Mouse (Mus musculus) embryonic facial prominence, embryonic 10.5 days (tissue): Measurements from ENCODE around the gene Rps6kb2. TPM values are rescaled to one million over a fixed set of nuclear protein-coding genes. Genes with fewer than 3 reads are reported as not detected.

ENCODE experiments used
- DNase-seq: peaks from one replicate; pipeline ENCODE4 v3.0.0-alpha.2; 2017; ENCODE audit warnings: low spot score
- H3K27ac ChIP-seq: fragments of 300-500 bp; sonication (generic); replicated peaks from 2 replicates; pipeline ENCODE4 v1.5.1; 2016; ENCODE audit warnings: mild to moderate bottlenecking
- H3K27me3 ChIP-seq: fragments of 300-500 bp; sonication (generic); replicated peaks from 2 replicates; pipeline ENCODE4 v1.6.1; 2016; ENCODE audit warnings: low read depth, mild to moderate bottlenecking; ENCODE audit not compliant: poor library complexity, severe bottlenecking
- H3K36me3 ChIP-seq: fragments of 300-500 bp; sonication (generic); replicated peaks from 2 replicates; pipeline ENCODE4 v1.6.1; 2016; ENCODE audit warnings: mild to moderate bottlenecking, moderate library complexity
- H3K4me1 ChIP-seq: fragments of 300-500 bp; sonication (generic); 2 replicates; pipeline ENCODE4 v1.6.1; 2016
- H3K4me3 ChIP-seq: fragments of 300-500 bp; sonication (generic); 2 replicates; pipeline ENCODE4 v1.5.1; 2016; ENCODE audit warnings: mild to moderate bottlenecking, moderate library complexity
- H3K9me3 ChIP-seq: fragments of 300-500 bp; sonication (generic); 2 replicates; pipeline ENCODE4 v1.6.1; 2016; ENCODE audit warnings: mild to moderate bottlenecking
- WGBS: fragments of 180-500 bp; shearing (Covaris S2); methylation state at CpG from one replicate; pipeline ENCODE4 v1.1.7; 2016; 5-methylcytosine and 5-hydroxymethylcytosine counted together
- polyA plus RNA-seq: library from polyadenylated mRNA; unstranded; fragments of >200 nt; fragmentation: Nextera tagmentation; extraction: Ambion mirVana; gene quantifications from 2 replicates; pipeline ENCODE4 v1.2.1, GENCODE M21; 2016

Rps6kb2 gene
- polyA plus RNA-seq, 1 experiment from 2014 or later, result 66.1 TPM

- DNase-seq, result no peak
- Histone ChIP-seq H3K27me3 (no peaks in the 10 kb centered on the region), H3K4me3 (peak overlapping the region; percentile 28; the same call in 1 of the 2 replicates), H3K36me3 (peaks cover 76% of the 10 kb centered on the region), H3K27ac (no peak overlapping the region; the same call in 1 of the 2 replicates), H3K9me3 (no peaks in the 10 kb centered on the region), H3K4me1 (peaks cover 20% of the 10 kb centered on the region)
- WGBS, result 58% methylated on average over 5 of the region's 5 CpGs
These were observed 49.3 kb downstream of the Rps6kb2 start for GRCm38 (mm10) chr19:4113806-4114230.

GRCm38 (mm10) chr19:4113186-4113805, 49.9 kb downstream of the Rps6kb2 start:
- Histone ChIP-seq H3K27me3 (no peaks in the 10 kb centered on the region), H3K4me1 (peaks cover 20% of the 10 kb centered on the region), H3K4me3 (peak overlapping the region; percentile 28; the same call in 1 of the 2 replicates), H3K36me3 (peaks cover 74% of the 10 kb centered on the region), H3K9me3 (no peaks in the 10 kb centered on the region), H3K27ac (no peak overlapping the region; the same call in 1 of the 2 replicates)
- 79% methylated on average over 13 of the region's 13 CpGs for WGBS
- no peak for DNase-seq

GRCm38 (mm10) chr19:4112063-4112960, 50.8 kb downstream of the Rps6kb2 start:
- no peaks in the 10 kb centered on the region for H3K27me3 ChIP-seq
- H3K4me1 ChIP-seq, result peaks cover 20% of the 10 kb centered on the region
- no peaks in the 10 kb centered on the region for H3K9me3 ChIP-seq
- WGBS, result 96% methylated on average over 26 of the region's 26 CpGs
- no peak for DNase-seq
- H3K4me3 ChIP-seq, result no peak overlapping the region
- H3K27ac ChIP-seq, result no peak overlapping the region
- peaks cover 65% of the 10 kb centered on the region for H3K36me3 ChIP-seq

GRCm38 (mm10) chr19:4108535-4108934, 54.6 kb downstream of the Rps6kb2 start:
- H3K9me3 ChIP-seq, result no peaks in the 10 kb centered on the region
- WGBS, result 91% methylated on average over 9 of the region's 9 CpGs
- H3K36me3 ChIP-seq, result peaks cover 27% of the 10 kb centered on the region
- H3K4me3 ChIP-seq, result no peak overlapping the region
- H3K27ac ChIP-seq, result no peak overlapping the region
- H3K27me3 ChIP-seq, result peaks cover 1% of the 10 kb centered on the region; the same call in 1 of the 2 replicates
- DNase-seq, result no peak
- peaks cover 8% of the 10 kb centered on the region for H3K4me1 ChIP-seq

GRCm38 (mm10) chr19:4106654-4107053, 56.5 kb downstream of the Rps6kb2 start:
- H3K4me1 ChIP-seq, result peaks cover 4% of the 10 kb centered on the region
- H3K9me3 ChIP-seq, result no peaks in the 10 kb centered on the region
- H3K4me3 ChIP-seq, result no peak overlapping the region
- peaks cover 20% of the 10 kb centered on the region for H3K27me3 ChIP-seq
- peaks cover 8% of the 10 kb centered on the region for H3K36me3 ChIP-seq
- no peak for DNase-seq
- H3K27ac ChIP-seq, result no peak overlapping the region
- 91% methylated on average over 14 of the region's 14 CpGs for WGBS

GRCm38 (mm10) chr19:4104675-4105194, 58.4 kb downstream of the Rps6kb2 start:
- WGBS, result 91% methylated on average over 16 of the region's 16 CpGs
- no peak overlapping the region for H3K27ac ChIP-seq
- peaks cover 39% of the 10 kb centered on the region for H3K27me3 ChIP-seq
- H3K36me3 ChIP-seq, result no peaks in the 10 kb centered on the region; the same call in 1 of the 2 replicates
- peaks cover 24% of the 10 kb centered on the region for H3K4me1 ChIP-seq
- no peak overlapping the region for H3K4me3 ChIP-seq
- H3K9me3 ChIP-seq, result no peaks in the 10 kb centered on the region
- DNase-seq, result no peak

Other genes with a start within 250 kb of the Rps6kb2 start
- gene Aldh3b1, start 233.5 kb downstream of the Rps6kb2 start, polyA plus RNA-seq, result 0.48 and 0.81 TPM in 2 replicates
- 7.3 and 8.4 TPM in 2 replicates for gene Unc93b1, start 228.2 kb downstream of the Rps6kb2 start, polyA plus RNA-seq
- gene Aldh3b3, start 204.7 kb downstream of the Rps6kb2 start, polyA plus RNA-seq, result not detected in 2 replicates
- 1.1 and 1.2 TPM in 2 replicates for gene Aldh3b2, start 191.0 kb downstream of the Rps6kb2 start, polyA plus RNA-seq
- gene Acy3, start 176.8 kb downstream of the Rps6kb2 start, polyA plus RNA-seq, result 3.1 and 3.2 TPM in 2 replicates
- gene Tbx10, start 170.6 kb downstream of the Rps6kb2 start, polyA plus RNA-seq, result 0.21 and 1.0 TPM in 2 replicates
- gene Nudt8, start 162.8 kb downstream of the Rps6kb2 start, polyA plus RNA-seq, result 30.6 and 31.6 TPM in 2 replicates
- 4.5 and 4.6 TPM in 2 replicates for gene Gm49405, start 162.7 kb downstream of the Rps6kb2 start, polyA plus RNA-seq
- 4.7 and 5.7 TPM in 2 replicates for gene Doc2g, start 160.0 kb downstream of the Rps6kb2 start, polyA plus RNA-seq
- gene Ndufv1, start 150.5 kb downstream of the Rps6kb2 start, polyA plus RNA-seq, result 211 and 217 TPM in 2 replicates
- gene Gstp1, start 125.4 kb downstream of the Rps6kb2 start, polyA plus RNA-seq, result 456 and 458 TPM in 2 replicates
- 3.7 and 9.1 TPM in 2 replicates for gene Gstp2, start 117.3 kb downstream of the Rps6kb2 start, polyA plus RNA-seq
- not detected in 2 replicates for gene Gstp3, start 103.8 kb downstream of the Rps6kb2 start, polyA plus RNA-seq
- gene Cabp2, start 81.8 kb downstream of the Rps6kb2 start, polyA plus RNA-seq, result not detected in 2 replicates
- 77.2 and 80.2 TPM in 2 replicates for gene Cdk2ap2, start 66.2 kb downstream of the Rps6kb2 start, polyA plus RNA-seq
- 9.9 and 11.0 TPM in 2 replicates for gene Pitpnm1, start 63.4 kb downstream of the Rps6kb2 start, polyA plus RNA-seq
- 70.9 and 71.1 TPM in 2 replicates for gene Aip, start 37.5 kb downstream of the Rps6kb2 start, polyA plus RNA-seq
- not detected in 2 replicates for gene Gpr152, start 23.6 kb downstream of the Rps6kb2 start, polyA plus RNA-seq
- 0.14 TPM in 1 of 2 replicates, not detected in the other for gene Cabp4, start 19.3 kb downstream of the Rps6kb2 start, polyA plus RNA-seq
- gene Coro1b, start 14.7 kb downstream of the Rps6kb2 start, polyA plus RNA-seq, result 130 and 134 TPM in 2 replicates
- gene Ptprcap, start 9.8 kb downstream of the Rps6kb2 start, polyA plus RNA-seq, result 0.58 TPM in 1 of 2 replicates, not detected in the other
- 2.7 and 4.4 TPM in 2 replicates for gene Carns1, start 12.1 kb upstream of the Rps6kb2 start, polyA plus RNA-seq
- 0.57 and 1.4 TPM in 2 replicates for gene Tbc1d10c, start 27.9 kb upstream of the Rps6kb2 start, polyA plus RNA-seq
- gene Ppp1ca, start 28.7 kb upstream of the Rps6kb2 start, polyA plus RNA-seq, result 1,000 and 1,025 TPM in 2 replicates
- gene Rad9a, start 38.3 kb upstream of the Rps6kb2 start, polyA plus RNA-seq, result 58.1 and 58.2 TPM in 2 replicates
- gene Clcf1, start 50.9 kb upstream of the Rps6kb2 start, polyA plus RNA-seq, result 2.8 and 3.3 TPM in 2 replicates
- gene AC109138.7, start 51.0 kb upstream of the Rps6kb2 start, polyA plus RNA-seq, result not detected in 2 replicates
- gene Pold4, start 68.5 kb upstream of the Rps6kb2 start, polyA plus RNA-seq, result 13.7 and 15.1 TPM in 2 replicates
- gene Ssh3, start 105.8 kb upstream of the Rps6kb2 start, polyA plus RNA-seq, result 4.2 and 4.5 TPM in 2 replicates
- 6.3 and 7.6 TPM in 2 replicates for gene Ankrd13d, start 119.8 kb upstream of the Rps6kb2 start, polyA plus RNA-seq
- 12.5 and 14.8 TPM in 2 replicates for gene Grk2, start 142.9 kb upstream of the Rps6kb2 start, polyA plus RNA-seq
- gene Kdm2a, start 234.9 kb upstream of the Rps6kb2 start, polyA plus RNA-seq, result 68.6 and 69.6 TPM in 2 replicates